Mouse (Mus musculus): ENCODE data around the gene Ly6g6f.

Ly6g6f gene

GRCm38 (mm10) chr17:35031880-35032279 is 53.5 kb downstream of the Ly6g6f start:
- no peak for DNase-seq (ENCODE audit: extremely low read depth, low read depth, low spot score)

DNA sequence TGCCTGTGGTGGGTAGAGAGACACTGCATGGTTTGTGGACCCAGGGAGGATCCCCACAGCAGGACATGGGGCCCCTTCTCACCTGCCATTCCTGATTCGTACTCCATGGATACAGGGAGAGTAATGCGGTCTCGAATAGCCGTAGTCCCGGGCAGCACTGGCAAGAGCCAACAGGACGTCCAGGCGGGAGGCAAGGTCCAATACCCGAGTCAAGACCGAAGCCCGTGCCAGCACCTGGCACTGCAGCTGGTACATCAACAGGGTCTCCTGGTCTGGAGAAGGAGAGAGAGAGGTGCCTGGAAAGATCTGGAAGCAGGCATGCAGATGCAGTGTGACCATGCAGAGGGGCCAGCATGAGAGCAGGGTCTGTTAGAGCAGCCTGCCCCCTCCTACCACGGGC is 54.1 kb downstream of the Ly6g6f start:
- no peak for DNase-seq (ENCODE audit: extremely low read depth, low read depth, low spot score)
